9 mouse cellular contexts compared by ENCODE assay signal in the genomic region with DNA sequence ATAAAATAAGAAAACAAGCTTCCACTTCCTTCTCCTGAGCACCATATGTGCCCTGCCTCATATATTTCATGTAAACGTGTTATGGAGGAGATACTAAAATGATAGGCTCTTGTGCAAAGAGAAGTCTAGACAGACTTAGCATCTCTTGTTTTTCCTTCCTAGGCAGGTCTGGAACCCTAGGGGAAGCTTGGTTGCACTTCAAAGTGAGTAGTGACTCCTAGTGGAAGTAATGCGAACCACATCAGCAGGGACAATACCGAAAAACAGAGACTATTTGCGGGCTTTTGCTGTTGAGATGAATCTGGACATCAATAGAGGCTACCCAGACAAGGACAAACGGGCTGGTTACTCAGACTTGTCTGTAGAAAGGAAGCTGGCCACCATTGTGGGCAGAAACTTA. TPM values are rescaled to one million over a fixed set of nuclear protein-coding genes. Genes with fewer than 3 reads are reported as not detected.
DNase-seq lines count a peak whose midpoint lies in the region; ATAC-seq and TF ChIP-seq lines count a peak whose summit lies in the region.
"Had no signal": no experiment of that assay in that cellular context is flagged by ENCODE, and none has a peak within 500 bp of the region (broad histone marks: within the 10 kb centered on the region; RNA-seq: fewer than 3 reads in every experiment).

No protein-coding gene starts in this region.

- no peak overlapping the region for H3K4me2 ChIP-seq in heart, embryonic 12.5 days
- no peak overlapping the region for H3K4me2 ChIP-seq in heart, embryonic 11.5 days

- no peak overlapping the region for H3K9ac ChIP-seq in heart, embryonic 12.5 days
- no peak overlapping the region for H3K9ac ChIP-seq in heart, embryonic 11.5 days (ENCODE audit: low read depth, low read length)

- H3K4me1 ChIP-seq in heart, embryonic 12.5 days (replicated peaks), result no peaks in the 10 kb centered on the region
- no peaks in the 10 kb centered on the region for H3K4me1 ChIP-seq in heart, embryonic 10.5 days
- H3K4me1 ChIP-seq in G1E (ENCODE audit: insufficient read depth, low read depth, low read length), result peaks cover 4% of the 10 kb centered on the region
- no peaks in the 10 kb centered on the region for H3K4me1 ChIP-seq in forebrain, embryonic 10.5 days
- H3K4me1 ChIP-seq in heart, embryonic 11.5 days (ENCODE audit: control insufficient read depth, insufficient read depth, low read length), result no peaks in the 10 kb centered on the region

- WGBS in heart, embryonic 12.5 days, result 11% methylated on average over 5 of the region's 5 CpGs
- 10% methylated on average over 5 of the region's 5 CpGs for WGBS in heart, embryonic 10.5 days
- 15% methylated on average over 5 of the region's 5 CpGs for WGBS in forebrain, embryonic 10.5 days
- 7% methylated on average over 5 of the region's 5 CpGs for WGBS in heart, embryonic 11.5 days (ENCODE audit: insufficient replicate concordance)

- peak; percentile 30; the same call in 1 of the 2 replicates for TF ChIP-seq CTCF in G1E (IDR thresholded peaks at IDR 0.05; ENCODE audit: low read depth, low read length)

- H3K4me3 ChIP-seq in heart, embryonic 12.5 days, result no peak overlapping the region
- H3K4me3 ChIP-seq in heart, embryonic 10.5 days, result no peak overlapping the region
- no peak overlapping the region for H3K4me3 ChIP-seq in G1E (ENCODE audit: low read depth, low read length)
- no peak overlapping the region for H3K4me3 ChIP-seq in forebrain, embryonic 10.5 days
- H3K4me3 ChIP-seq in heart, embryonic 11.5 days (ENCODE audit: low read depth, low read length), result no peak overlapping the region

- H3K9me3 ChIP-seq in heart, embryonic 12.5 days (replicated peaks), result no peaks in the 10 kb centered on the region
- H3K9me3 ChIP-seq in heart, embryonic 10.5 days, result no peaks in the 10 kb centered on the region
- H3K9me3 ChIP-seq in G1E (replicated peaks), result no peaks in the 10 kb centered on the region
- no peaks in the 10 kb centered on the region for H3K9me3 ChIP-seq in forebrain, embryonic 10.5 days
- no peaks in the 10 kb centered on the region for H3K9me3 ChIP-seq in heart, embryonic 11.5 days (replicated peaks; ENCODE audit: control insufficient read depth, low read length)

- DNase-seq in heart, embryonic 10.5 days (ENCODE audit: low spot score), result no peak
- DNase-seq in 3T3-L1 (ENCODE audit: low read depth, low spot score), result peak; percentile 85
- peak; percentile 29 for DNase-seq in G1E (ENCODE audit: low spot score)
- peak; percentile 64 for DNase-seq in forelimb bud, embryonic 11.5 days (ENCODE audit: low read depth, low spot score)
- DNase-seq in forebrain, embryonic 10.5 days (ENCODE audit: extremely low spot score, low spot score), result no peak

- 0 out of 2 replicates have a peak, but pooled peaks have one; percentile 34 for ATAC-seq in heart, embryonic 12.5 days (ENCODE audit: insufficient number of reproducible peaks, low FRiP score)
- ATAC-seq in G1E (ENCODE audit: extremely low read depth, insufficient number of reproducible peaks, low FRiP score, poor library complexity, severe bottlenecking), result no peak
- ATAC-seq in monocyte, adult 5-6 weeks (replicated peaks; ENCODE audit: insufficient number of reproducible peaks, low FRiP score, low TSS enrichment, poor library complexity, severe bottlenecking), result peak; percentile 52; the same call in 1 of the 2 replicates
- no peak for ATAC-seq in heart, embryonic 11.5 days (replicated peaks; ENCODE audit: insufficient number of reproducible peaks, low FRiP score, low TSS enrichment)

- H3K27ac ChIP-seq in heart, embryonic 12.5 days (ENCODE audit: poor library complexity, severe bottlenecking), result no peak overlapping the region
- H3K27ac ChIP-seq in heart, embryonic 10.5 days, result no peak overlapping the region
- no peak overlapping the region for H3K27ac ChIP-seq in forebrain, embryonic 10.5 days
- H3K27ac ChIP-seq in heart, embryonic 11.5 days (ENCODE audit: low read depth, low read length), result no peak overlapping the region

- no peaks in the 10 kb centered on the region for H3K36me3 ChIP-seq in heart, embryonic 12.5 days
- H3K36me3 ChIP-seq in heart, embryonic 10.5 days, result no peaks in the 10 kb centered on the region
- H3K36me3 ChIP-seq in G1E (replicated peaks), result no peaks in the 10 kb centered on the region
- no peaks in the 10 kb centered on the region for H3K36me3 ChIP-seq in forebrain, embryonic 10.5 days (replicated peaks)
- no peaks in the 10 kb centered on the region for H3K36me3 ChIP-seq in heart, embryonic 11.5 days (ENCODE audit: control insufficient read depth, insufficient read depth, low read length)

- no peaks in the 10 kb centered on the region for H3K27me3 ChIP-seq in heart, embryonic 12.5 days (replicated peaks)
- H3K27me3 ChIP-seq in heart, embryonic 10.5 days (ENCODE audit: insufficient read depth, poor library complexity, severe bottlenecking), result no peaks in the 10 kb centered on the region
- peaks cover 36% of the 10 kb centered on the region for H3K27me3 ChIP-seq in G1E (ENCODE audit: insufficient read depth, low read length)
- peaks cover 9% of the 10 kb centered on the region for H3K27me3 ChIP-seq in forebrain, embryonic 10.5 days (ENCODE audit: poor library complexity, severe bottlenecking)
- H3K27me3 ChIP-seq in heart, embryonic 11.5 days (ENCODE audit: control insufficient read depth, insufficient read depth, low read length), result no peaks in the 10 kb centered on the region

RNA-seq across cellular contexts. Expression of a gene that starts 6.1 kb away (rescaled TPM):
- polyA plus RNA-seq in heart, embryonic 12.5 days (2016; fragmentation: Nextera tagmentation; extraction: Ambion mirVana), result 17.0 and 17.4 TPM in 2 replicates
- 16.5 and 16.8 TPM in 2 replicates for polyA plus RNA-seq in heart, embryonic 10.5 days (2016; fragmentation: Nextera tagmentation; extraction: Ambion mirVana)
- total RNA-seq in G1E (2014; fragmentation: Nextera tagmentation), result 6.8 and 10.0 TPM in 2 replicates
- total RNA-seq in G1E (2017), result 5.3 and 9.8 TPM in 2 replicates
- 10.6 and 12.1 TPM in 2 replicates for polyA plus RNA-seq in G1E (2012)
- total RNA-seq in monocyte, adult 5-6 weeks (2017), result 16.8 to 27.2 TPM (median 19.6 TPM) in 3 replicates
- polyA plus RNA-seq in forebrain, embryonic 10.5 days (2016; fragmentation: Nextera tagmentation; extraction: Ambion mirVana), result 19.1 and 22.1 TPM in 2 replicates
- 14.9 and 18.6 TPM in 2 replicates for polyA plus RNA-seq in heart, embryonic 11.5 days (2014; fragmentation: Nextera tagmentation; extraction: Ambion mirVana)

RNA-seq across cellular contexts. Expression of a gene that starts 9.9 kb away (rescaled TPM):
- polyA plus RNA-seq in heart, embryonic 12.5 days (2016; fragmentation: Nextera tagmentation; extraction: Ambion mirVana), result 26.8 and 28.2 TPM in 2 replicates
- polyA plus RNA-seq in heart, embryonic 10.5 days (2016; fragmentation: Nextera tagmentation; extraction: Ambion mirVana), result 22.8 and 29.6 TPM in 2 replicates
- not detected in 2 replicates for total RNA-seq in G1E (2014; fragmentation: Nextera tagmentation)
- total RNA-seq in G1E (2017), result 0.12 and 0.38 TPM in 2 replicates
- not detected in 2 replicates for polyA plus RNA-seq in G1E (2012)
- total RNA-seq in monocyte, adult 5-6 weeks (2017), result 0.43 to 0.58 TPM in 2 of 3 replicates, not detected in the other
- 32.8 and 33.4 TPM in 2 replicates for polyA plus RNA-seq in forebrain, embryonic 10.5 days (2016; fragmentation: Nextera tagmentation; extraction: Ambion mirVana)
- polyA plus RNA-seq in heart, embryonic 11.5 days (2014; fragmentation: Nextera tagmentation; extraction: Ambion mirVana), result 21.5 and 24.8 TPM in 2 replicates

RNA-seq across cellular contexts. Expression of a gene that starts 18.0 kb away (rescaled TPM):
- 1.0 TPM in 1 of 2 replicates, not detected in the other for polyA plus RNA-seq in heart, embryonic 12.5 days (2016; fragmentation: Nextera tagmentation; extraction: Ambion mirVana)
- polyA plus RNA-seq in heart, embryonic 10.5 days (2016; fragmentation: Nextera tagmentation; extraction: Ambion mirVana), result 1.5 TPM in 1 of 2 replicates, not detected in the other
- total RNA-seq in G1E (2014; fragmentation: Nextera tagmentation) (not detected in 2 replicates), G1E (2017) (0.27 TPM in 1 of 2 replicates, not detected in the other)
- not detected in 2 replicates for polyA plus RNA-seq in G1E (2012)
- total RNA-seq in monocyte, adult 5-6 weeks (2017), result 1.5 TPM in 1 of 3 replicates, not detected in the others
- polyA plus RNA-seq in forebrain, embryonic 10.5 days (2016; fragmentation: Nextera tagmentation; extraction: Ambion mirVana), result 0.74 TPM in 1 of 2 replicates, not detected in the other
- 1.4 and 1.9 TPM in 2 replicates for polyA plus RNA-seq in heart, embryonic 11.5 days (2014; fragmentation: Nextera tagmentation; extraction: Ambion mirVana)
- total RNA-seq: layer of hippocampus, postnatal 10 days had no signal

RNA-seq across cellular contexts. Expression of a gene that starts 24.8 kb away (rescaled TPM):
- 541 and 562 TPM in 2 replicates for polyA plus RNA-seq in heart, embryonic 12.5 days (2016; fragmentation: Nextera tagmentation; extraction: Ambion mirVana)
- polyA plus RNA-seq in heart, embryonic 10.5 days (2016; fragmentation: Nextera tagmentation; extraction: Ambion mirVana), result 404 and 515 TPM in 2 replicates
- 18.2 and 22.0 TPM in 2 replicates for total RNA-seq in G1E (2014; fragmentation: Nextera tagmentation)
- 76.2 and 78.6 TPM in 2 replicates for total RNA-seq in G1E (2017)
- polyA plus RNA-seq in G1E (2012), result 155 and 244 TPM in 2 replicates
- total RNA-seq in monocyte, adult 5-6 weeks (2017), result 28.3 to 82.2 TPM (median 35.8 TPM) in 3 replicates
- 253 and 270 TPM in 2 replicates for polyA plus RNA-seq in forebrain, embryonic 10.5 days (2016; fragmentation: Nextera tagmentation; extraction: Ambion mirVana)
- 524 and 555 TPM in 2 replicates for polyA plus RNA-seq in heart, embryonic 11.5 days (2014; fragmentation: Nextera tagmentation; extraction: Ambion mirVana)

Comparison
In these comparisons a context has a peak if more than half of its experiments do, and no peak if none do; other contexts are left out.
1. ATAC-seq: peak in heart, embryonic 12.5 days (single experiment) and monocyte, adult 5-6 weeks (single experiment); none in G1E (single experiment) and heart, embryonic 11.5 days (single experiment).
2. DNase-seq: peak in 3T3-L1 (single experiment), G1E (single experiment) and forelimb bud, embryonic 11.5 days (single experiment); none in heart, embryonic 10.5 days (single experiment) and forebrain, embryonic 10.5 days (single experiment).
3. RNA of a gene that starts 9.9 kb away (polyA plus RNA-seq): 32.8 to 33.4 TPM in forebrain, embryonic 10.5 days, 22.8 to 29.6 TPM in heart, embryonic 10.5 days, 26.8 to 28.2 TPM in heart, embryonic 12.5 days and 21.5 to 24.8 TPM in heart, embryonic 11.5 days; not detected in G1E; every median in the first group is over 10 times any median in the second.